Mouse (Mus musculus) thymus, postnatal 25 days (tissue): ENCODE results near the gene Cwf19l1.
A peak's percentile ranks its signal among the peaks of the same experiment; 100 is the strongest.
"Not testable (repeated sequence)": the region's sequence is repeated elsewhere in the genome, so short reads cannot be mapped to it uniquely, and the experiment has no call there.

Experiments used
- DNase-seq: peaks from one replicate; pipeline ENCODE4 v3.0.0; 2022

Cwf19l1 gene

GRCm38 (mm10) chr19:44135072-44135959 lies at the start of gene Cwf19l1:
Gene Cwf19l1, minus strand, starts transcription at chr19:44135876.
- DNase-seq = peak; percentile 81

GRCm38 (mm10) chr19:44183968-44184367 lies 48.3 kb upstream of the Cwf19l1 start:
- no peak for DNase-seq

- no peak for DNase-seq
Measured at GRCm38 (mm10) chr19:44180502-44180901, 44.8 kb upstream of the Cwf19l1 start.

GRCm38 (mm10) chr19:44176741-44177140 lies 41.1 kb upstream of the Cwf19l1 start:
- DNase-seq = no peak

- no peak for DNase-seq
Measured at GRCm38 (mm10) chr19:44174835-44175234, 39.2 kb upstream of the Cwf19l1 start.

- DNase-seq = no peak
Measured at GRCm38 (mm10) chr19:44161515-44161914, 25.8 kb upstream of the Cwf19l1 start.

GRCm38 (mm10) chr19:44159386-44159785 lies 23.7 kb upstream of the Cwf19l1 start:
- no peak for DNase-seq

GRCm38 (mm10) chr19:44157005-44157404 lies 21.3 kb upstream of the Cwf19l1 start:
- DNase-seq = no peak

- no peak for DNase-seq
Measured at GRCm38 (mm10) chr19:44153781-44154180, 18.1 kb upstream of the Cwf19l1 start.

GRCm38 (mm10) chr19:44148991-44149390 lies 13.3 kb upstream of the Cwf19l1 start:
- no peak for DNase-seq

- no peak for DNase-seq
Measured at GRCm38 (mm10) chr19:44148345-44148744, 12.7 kb upstream of the Cwf19l1 start.

- DNase-seq = no peak
Measured at GRCm38 (mm10) chr19:44146951-44147350, 11.3 kb upstream of the Cwf19l1 start.

- no peak for DNase-seq
Measured at GRCm38 (mm10) chr19:44146568-44146879, 10.8 kb upstream of the Cwf19l1 start.

GRCm38 (mm10) chr19:44145702-44146567 lies 10.3 kb upstream of the Cwf19l1 start, which contains the start of gene Bloc1s2:
Gene Bloc1s2, minus strand, starts transcription at chr19:44146446.
- peak; percentile 93 for DNase-seq

GRCm38 (mm10) chr19:44144366-44144765 lies 8.7 kb upstream of the Cwf19l1 start:
- no peak for DNase-seq

- no peak for DNase-seq
Measured at GRCm38 (mm10) chr19:44135960-44136485, 347 bp upstream of the Cwf19l1 start.

- no peak for DNase-seq
Measured at GRCm38 (mm10) chr19:44132917-44133316, 2.8 kb downstream of the Cwf19l1 start.

- no peak for DNase-seq
Measured at GRCm38 (mm10) chr19:44128560-44128959, 7.1 kb downstream of the Cwf19l1 start.

GRCm38 (mm10) chr19:44127729-44128497 lies 7.8 kb downstream of the Cwf19l1 start:
- no peak for DNase-seq

GRCm38 (mm10) chr19:44121137-44121536 lies 14.5 kb downstream of the Cwf19l1 start:
- no peak for DNase-seq

- not testable (repeated sequence) for DNase-seq
Measured at GRCm38 (mm10) chr19:44120686-44121085, 15.0 kb downstream of the Cwf19l1 start.

- DNase-seq = no peak
Measured at GRCm38 (mm10) chr19:44117793-44118192, 17.9 kb downstream of the Cwf19l1 start.

- no peak for DNase-seq
Measured at GRCm38 (mm10) chr19:44111706-44112105, 24.0 kb downstream of the Cwf19l1 start.
